Mouse (Mus musculus): ENCODE results near the gene Iqschfp.

DNA sequence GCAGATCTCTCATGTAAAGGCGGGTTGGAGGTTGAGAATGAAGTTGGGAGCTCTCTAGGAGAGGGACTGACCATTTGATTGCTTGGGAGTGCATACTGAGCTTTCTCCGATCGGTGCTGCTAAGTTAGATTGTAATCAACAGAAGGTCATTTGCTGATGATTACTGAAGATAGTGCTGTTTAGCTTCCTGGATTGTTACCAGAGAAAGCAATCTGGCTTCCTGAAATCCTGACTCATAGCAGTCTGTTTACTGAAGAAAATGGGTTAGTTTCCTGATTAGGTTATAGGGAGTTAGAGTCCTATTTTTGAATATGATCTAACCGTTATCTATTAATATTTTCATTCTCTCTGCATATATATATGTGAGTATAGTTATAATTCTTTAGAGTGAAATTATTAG lies 209.3 kb downstream of the Iqschfp start:
- TF ChIP-seq CTCF (IDR thresholded peaks at IDR 0.05; ENCODE audit: control insufficient read depth, insufficient read depth, insufficient read length), result no peak
- TF ChIP-seq MAX (IDR thresholded peaks at IDR 0.05), result no peak
- TF ChIP-seq MYOD1 (IDR thresholded peaks at IDR 0.05; ENCODE audit: control insufficient read depth, insufficient read length, low read depth), result no peak
- TF ChIP-seq FOSL1 (IDR thresholded peaks at IDR 0.05; ENCODE audit: insufficient read depth, low read length, poor library complexity, severe bottlenecking), result no peak
- TF ChIP-seq USF1 (IDR thresholded peaks at IDR 0.05; ENCODE audit: low read depth), result no peak
- no peak for TF ChIP-seq CEBPB (IDR thresholded peaks at IDR 0.05; ENCODE audit: low read depth)
- no peak for TF ChIP-seq MYOG (IDR thresholded peaks at IDR 0.05; ENCODE audit: control insufficient read depth, extremely low read depth, insufficient read length)

Data from C2C12 (cell line).